Mouse (Mus musculus) G1E (cell line): ENCODE data around the gene Prkar2b. TPM values are rescaled to one million over a fixed set of nuclear protein-coding genes. Genes with fewer than 3 reads are reported as not detected.

Experiments
- ATAC-seq: 2 replicates; pipeline ENCODE4 v1.8.0; 2016; ENCODE audit warnings: mild to moderate bottlenecking; ENCODE audit not compliant: insufficient number of reproducible peaks, poor library complexity, low FRiP score, severe bottlenecking; ENCODE audit errors: extremely low read depth
- DNase-seq: peaks from one replicate; pipeline ENCODE4 v3.0.0; 2012; ENCODE audit warnings: low spot score
- H3K27me3 ChIP-seq: 2 replicates; pipeline ENCODE4 v1.6.1; 2012; ENCODE audit warnings: mild to moderate bottlenecking, low read length, inconsistent platforms; ENCODE audit not compliant: insufficient read depth
- H3K36me3 ChIP-seq: replicated peaks from 2 replicates; pipeline ENCODE3; 2012; ENCODE audit warnings: mild to moderate bottlenecking, inconsistent platforms
- H3K4me1 ChIP-seq: 2 replicates; pipeline ENCODE4 v1.6.1; 2012; ENCODE audit warnings: low read depth, low read length, inconsistent platforms, mixed read lengths; ENCODE audit not compliant: insufficient read depth
- H3K4me3 ChIP-seq: 2 replicates; pipeline ENCODE4 v1.5.1; 2012; ENCODE audit warnings: low read depth, mild to moderate bottlenecking, inconsistent platforms, low read length, moderate library complexity, mixed read lengths
- H3K9me3 ChIP-seq: replicated peaks from 2 replicates; pipeline ENCODE4 v1.6.1; 2012; ENCODE audit warnings: inconsistent platforms
- CTCF ChIP-seq: IDR thresholded peaks from 2 replicates; pipeline ENCODE4 v1.5.1; 2012; ENCODE audit warnings: low read depth, low read length, inconsistent platforms, mixed read lengths
- GATA1 ChIP-seq: IDR thresholded peaks from 2 replicates; pipeline ENCODE4 v1.6.1; 2012; ENCODE audit warnings: borderline replicate concordance, low read length, inconsistent platforms, mixed read lengths
- GATA2 ChIP-seq: IDR thresholded peaks from 2 replicates; pipeline ENCODE4 v1.6.1; 2012; ENCODE audit warnings: low read depth, low read length, inconsistent platforms, borderline replicate concordance
- POLR2AphosphoS5 ChIP-seq: IDR thresholded peaks from 2 replicates; pipeline ENCODE4 v1.6.1; 2012; ENCODE audit warnings: low read depth, low read length, inconsistent platforms; ENCODE audit not compliant: insufficient replicate concordance
- TAL1 ChIP-seq: conservative IDR thresholded peaks from 2 replicates; pipeline ENCODE4 v1.6.1; 2012; ENCODE audit warnings: low read depth, low read length, inconsistent platforms, mixed read lengths
- polyA plus RNA-seq: library from polyadenylated mRNA; stranded (reverse); fragments of >175 nt; gene quantifications from 2 replicates; pipeline ENCODE4 v1.2.3, GENCODE M21; 2012
- total RNA-seq, 2 experiments: library from RNA; stranded (forward) in 1 of 2; stranded (reverse) in 1 of 2; fragments of 200-1000 nt in 1 of 2; fragments of >200 nt in 1 of 2; fragmentation: Nextera tagmentation in 1 of 2; gene quantifications; 2 replicates each; pipeline ENCODE4 v1.2.3; 2014 to 2017

Prkar2b gene
- total and polyA plus RNA-seq, 3 experiments, result 179 to 849 (median 524) TPM

- Histone ChIP-seq H3K4me3 (no peak overlapping the region), H3K27me3 (no peaks in the 10 kb centered on the region), H3K36me3 (peaks cover 2% of the 10 kb centered on the region), H3K9me3 (no peaks in the 10 kb centered on the region), H3K4me1 (peaks cover 52% of the 10 kb centered on the region)
- DNase-seq, result no peak
- TF ChIP-seq TAL1 (no peak), POLR2AphosphoS5 (no peak), CTCF (no peak), GATA2 (no peak), GATA1 (no peak)
- no peak for ATAC-seq
Observed at GRCm38 (mm10) chr12:32098596-32098995, 37.5 kb upstream of the Prkar2b start.

- ATAC-seq, result no peak
- no peaks in the 10 kb centered on the region for H3K36me3 ChIP-seq
- H3K4me1 ChIP-seq, result peaks cover 39% of the 10 kb centered on the region
- H3K4me3 ChIP-seq, result no peak overlapping the region
- no peaks in the 10 kb centered on the region for H3K27me3 ChIP-seq
- DNase-seq, result no peak
- H3K9me3 ChIP-seq, result peaks cover 5% of the 10 kb centered on the region
- TF ChIP-seq POLR2AphosphoS5 (no peak), CTCF (no peak), GATA2 (no peak), GATA1 (no peak)
Observed at GRCm38 (mm10) chr12:32097107-32097506, 36.0 kb upstream of the Prkar2b start.

- peaks cover 31% of the 10 kb centered on the region for H3K4me1 ChIP-seq
- peaks cover 24% of the 10 kb centered on the region for H3K9me3 ChIP-seq
- H3K27me3 ChIP-seq, result no peaks in the 10 kb centered on the region
- DNase-seq, result no peak
- no peaks in the 10 kb centered on the region for H3K36me3 ChIP-seq
- TF ChIP-seq CTCF (no peak), TAL1 (no peak), POLR2AphosphoS5 (no peak), GATA1 (no peak), GATA2 (no peak)
- no peak overlapping the region for H3K4me3 ChIP-seq
- ATAC-seq, result peak; percentile 40
Observed at GRCm38 (mm10) chr12:32095164-32095563, 34.1 kb upstream of the Prkar2b start.

- TF ChIP-seq POLR2AphosphoS5 (no peak), CTCF (no peak), GATA2 (no peak), GATA1 (no peak), TAL1 (no peak)
- peaks cover 32% of the 10 kb centered on the region for H3K9me3 ChIP-seq
- ATAC-seq (no peak), DNase-seq (no peak)
- no peaks in the 10 kb centered on the region for H3K36me3 ChIP-seq
- no peak overlapping the region for H3K4me3 ChIP-seq
- H3K4me1 ChIP-seq, result peaks cover 32% of the 10 kb centered on the region
- no peaks in the 10 kb centered on the region for H3K27me3 ChIP-seq
Observed at GRCm38 (mm10) chr12:32092452-32092851, 31.4 kb upstream of the Prkar2b start.

GRCm38 (mm10) chr12:32088566-32088965 lies 27.5 kb upstream of the Prkar2b start:
- no peak for TF ChIP-seq CTCF
- TF ChIP-seq GATA2, result no peak
- TF ChIP-seq GATA1, result no peak
- TF ChIP-seq TAL1, result no peak
- TF ChIP-seq POLR2AphosphoS5, result no peak
- H3K4me3 ChIP-seq, result no peak overlapping the region
- no peaks in the 10 kb centered on the region for H3K36me3 ChIP-seq
- DNase-seq (no peak), ATAC-seq (no peak)
- H3K27me3 ChIP-seq, result no peaks in the 10 kb centered on the region
- H3K9me3 ChIP-seq, result peaks cover 32% of the 10 kb centered on the region
- H3K4me1 ChIP-seq, result peaks cover 39% of the 10 kb centered on the region

- no peak overlapping the region; the same call in 1 of the 2 replicates for H3K4me3 ChIP-seq
- no peaks in the 10 kb centered on the region for H3K36me3 ChIP-seq
- H3K4me1 ChIP-seq, result peaks cover 45% of the 10 kb centered on the region
- H3K9me3 ChIP-seq, result peaks cover 32% of the 10 kb centered on the region
- ATAC-seq (peak; percentile 22; the same call in 1 of the 2 replicates), DNase-seq (peak; percentile 53)
- no peak for TF ChIP-seq GATA1
- no peak for TF ChIP-seq TAL1
- no peak for TF ChIP-seq POLR2AphosphoS5
- no peak for TF ChIP-seq CTCF
- TF ChIP-seq GATA2, result no peak
- no peaks in the 10 kb centered on the region for H3K27me3 ChIP-seq
Observed at GRCm38 (mm10) chr12:32087339-32087738, 26.2 kb upstream of the Prkar2b start.

- H3K27me3 ChIP-seq, result no peaks in the 10 kb centered on the region
- ATAC-seq (no peak), DNase-seq (no peak)
- no peak overlapping the region for H3K4me3 ChIP-seq
- TF ChIP-seq TAL1 (no peak), POLR2AphosphoS5 (no peak), GATA2 (no peak), CTCF (no peak), GATA1 (no peak)
- H3K4me1 ChIP-seq, result peaks cover 47% of the 10 kb centered on the region
- no peaks in the 10 kb centered on the region for H3K36me3 ChIP-seq
- peaks cover 29% of the 10 kb centered on the region for H3K9me3 ChIP-seq
Observed at GRCm38 (mm10) chr12:32086874-32087273, 25.8 kb upstream of the Prkar2b start.
